Mouse (Mus musculus): ENCODE measurements at regions not wholly inside any gene's neighbourhood (a gene's known extent, or its start where the extent isn't known, plus 50 kb on each side); places are given as distances from the start of the nearest gene placed in this dataset.

GRCm38 (mm10) chr12:106191771-106192170 lies 181.7 kb downstream of the Vrk1 start:
- no peak for DNase-seq

GRCm38 (mm10) chr12:106199302-106199701 lies 189.3 kb downstream of the Vrk1 start:
- DNase-seq: no peak

- DNase-seq: no peak
These were observed 193.5 kb downstream of the Vrk1 start for GRCm38 (mm10) chr12:106203526-106203925.

- no peak for DNase-seq
These were observed 200.9 kb downstream of the Vrk1 start for GRCm38 (mm10) chr12:106210959-106211358.

- no peak for DNase-seq
These were observed 201.5 kb downstream of the Vrk1 start for GRCm38 (mm10) chr12:106211488-106211887.

- no peak for DNase-seq
These were observed 202.4 kb downstream of the Vrk1 start for GRCm38 (mm10) chr12:106212397-106212796.

- no peak for DNase-seq
These were observed 210.0 kb downstream of the Vrk1 start for GRCm38 (mm10) chr12:106220071-106220470.

GRCm38 (mm10) chr12:106226276-106226675 lies 216.2 kb downstream of the Vrk1 start:
- no peak for DNase-seq

GRCm38 (mm10) chr12:106226776-106227562 lies 216.9 kb downstream of the Vrk1 start:
- DNase-seq: no peak

- no peak for DNase-seq
These were observed 217.5 kb downstream of the Vrk1 start for GRCm38 (mm10) chr12:106227563-106227840.

GRCm38 (mm10) chr12:106245178-106245840 lies 235.3 kb downstream of the Vrk1 start:
- no peak for DNase-seq

GRCm38 (mm10) chr12:106273591-106273990 lies 263.6 kb downstream of the Vrk1 start:
- no peak for DNase-seq

GRCm38 (mm10) chr12:106277886-106278285 lies 267.9 kb downstream of the Vrk1 start:
- no peak for DNase-seq

GRCm38 (mm10) chr12:106282491-106283106 lies 272.6 kb downstream of the Vrk1 start:
- no peak for DNase-seq

- no peak for DNase-seq
These were observed 274.8 kb downstream of the Vrk1 start for GRCm38 (mm10) chr12:106284814-106285213.

GRCm38 (mm10) chr12:106288791-106289515 lies 278.9 kb downstream of the Vrk1 start:
- DNase-seq: no peak

- no peak for DNase-seq
These were observed 281.5 kb downstream of the Vrk1 start for GRCm38 (mm10) chr12:106291476-106292046.

- no peak for DNase-seq
These were observed 283.1 kb downstream of the Vrk1 start for GRCm38 (mm10) chr12:106293117-106293516.

GRCm38 (mm10) chr12:106295596-106295995 lies 285.6 kb downstream of the Vrk1 start:
- DNase-seq: no peak

- no peak for DNase-seq
These were observed 292.6 kb downstream of the Vrk1 start for GRCm38 (mm10) chr12:106302617-106303016.

- no peak for DNase-seq
These were observed 298.4 kb downstream of the Vrk1 start for GRCm38 (mm10) chr12:106308291-106308955.

GRCm38 (mm10) chr12:106308956-106309610 lies 299.1 kb downstream of the Vrk1 start:
- no peak for DNase-seq

Data from thymus, adult 18-20 months (tissue).